Mouse (Mus musculus) spleen, postnatal 14 days (tissue): Measurements from ENCODE around the gene Srp14.

Source experiments
- DNase-seq, 2 experiments: peaks; one replicate each; pipeline ENCODE4 v3.0.0; 2021 to 2022; ENCODE audit warnings: low spot score in 2 of 2

Srp14 gene

DNA sequence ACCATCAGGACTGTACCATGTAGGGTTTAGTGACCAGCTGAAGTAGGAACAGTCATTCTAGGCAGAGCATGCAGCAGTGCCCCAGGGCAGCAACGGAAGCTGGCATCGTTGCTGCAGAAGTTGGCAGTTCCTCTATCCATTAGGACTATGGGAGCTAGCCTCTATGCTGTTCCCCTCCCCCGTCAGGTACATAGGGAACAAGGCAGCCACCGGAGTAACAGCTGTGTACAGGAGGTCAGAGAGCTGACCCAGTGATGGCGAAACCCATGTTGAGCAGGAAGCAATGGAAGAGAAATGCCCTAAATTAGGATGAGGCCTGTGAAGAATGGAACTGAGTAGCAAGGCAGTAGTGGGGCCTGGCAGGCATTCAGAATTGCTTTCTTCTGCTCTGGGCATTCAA is 37.3 kb downstream of the Srp14 start:
- no peak for DNase-seq

DNA sequence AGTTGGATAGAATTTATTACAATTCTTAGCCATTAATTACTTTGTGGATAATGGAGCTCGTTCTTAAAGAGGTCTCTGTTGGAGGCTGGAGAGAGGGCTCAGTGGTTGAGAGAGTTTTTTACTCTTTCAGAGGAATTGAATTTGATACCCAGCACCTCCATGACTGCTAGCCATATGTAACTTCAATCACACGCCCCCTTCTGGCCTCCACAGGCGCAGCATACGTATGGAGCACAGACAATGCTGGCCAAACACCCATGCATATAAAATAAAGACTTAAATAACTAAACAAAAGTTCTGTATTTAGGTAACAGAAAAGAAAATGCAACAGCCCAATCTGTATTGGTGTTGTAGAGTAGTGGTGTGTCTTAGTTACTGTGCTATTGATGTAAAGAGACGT is 47.9 kb downstream of the Srp14 start:
- peak in 1 of 2 experiments; percentile 15 for DNase-seq

DNA sequence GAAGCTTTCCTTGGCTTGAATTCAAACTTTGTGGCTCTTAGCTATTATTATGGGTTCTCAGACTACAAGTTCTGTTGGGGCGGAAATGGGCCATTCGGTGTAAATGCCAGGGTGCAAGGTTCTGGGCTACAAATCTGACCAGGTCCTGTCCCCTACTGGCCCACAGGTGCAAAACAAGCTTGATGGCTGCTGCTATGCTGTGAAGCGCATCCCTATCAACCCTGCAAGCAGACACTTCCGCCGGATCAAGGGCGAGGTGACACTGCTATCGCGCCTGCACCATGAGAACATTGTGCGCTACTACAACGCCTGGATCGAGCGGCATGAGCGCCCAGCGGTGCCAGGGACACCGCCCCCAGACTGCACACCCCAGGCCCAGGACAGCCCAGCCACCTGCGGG is 48.9 kb downstream of the Srp14 start:
- DNase-seq: no peak

DNA sequence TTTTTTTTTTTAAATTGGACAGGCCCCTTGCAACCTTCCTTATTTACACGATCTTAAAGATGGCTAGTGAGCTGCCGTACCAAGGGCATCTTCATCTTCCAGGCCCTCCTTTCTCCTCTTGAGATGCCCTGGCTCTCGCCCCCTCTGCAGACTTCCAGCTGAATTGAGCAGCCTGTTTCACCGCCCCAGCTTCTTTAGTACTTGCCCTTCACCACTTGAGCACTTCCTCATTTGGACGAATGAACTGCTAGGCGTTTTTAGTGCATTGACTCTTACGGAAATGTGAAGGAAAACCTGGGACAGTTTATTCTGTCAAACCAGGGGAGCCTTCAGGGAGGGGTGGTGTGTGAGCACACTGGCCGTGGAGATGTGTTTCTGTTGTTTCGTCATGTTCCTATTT is 50.2 kb downstream of the Srp14 start:
- DNase-seq: no peak

DNA sequence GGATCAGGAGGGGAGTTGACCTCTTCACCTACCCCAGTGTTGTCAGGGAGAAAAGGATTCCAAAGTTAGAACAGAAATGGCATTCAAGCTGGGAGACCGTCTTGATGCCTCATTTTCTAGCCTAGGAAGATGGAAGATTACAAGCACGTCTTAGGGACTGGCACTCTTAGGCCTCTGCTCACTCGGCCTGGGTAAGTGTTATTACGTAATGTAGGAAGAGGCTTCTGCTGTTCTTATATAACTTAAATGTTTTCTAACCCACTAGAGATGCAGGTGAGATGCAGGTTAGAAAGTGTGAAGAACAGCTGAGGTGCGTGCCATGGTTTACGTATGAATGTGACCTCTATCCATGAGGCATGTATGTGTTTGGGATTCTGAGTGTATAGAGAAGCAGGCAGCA is 51.2 kb downstream of the Srp14 start:
- DNase-seq: no peak
